Mouse (Mus musculus) urinary bladder, postnatal 4 days (tissue): ENCODE results near the gene Pglyrp3.
"Not testable (repeated sequence)": the region's sequence is repeated elsewhere in the genome, so short reads cannot be mapped to it uniquely, and the experiment has no call there.

Source experiments
- DNase-seq, 2 experiments: peaks; one replicate each; pipeline ENCODE4 v3.0.0; 2021 to 2022; ENCODE audit warnings: low spot score in 2 of 2

The Pglyrp3 gene

GRCm38 (mm10) chr3:92014283-92014682 is at the start of gene Pglyrp3:
Gene Pglyrp3, plus strand, starts transcription at chr3:92014583.
- DNase-seq = no peak

- no peak for DNase-seq
Observed at GRCm38 (mm10) chr3:92011001-92011400, 3.4 kb upstream of the Pglyrp3 start.

- DNase-seq = not testable (repeated sequence)
Observed at GRCm38 (mm10) chr3:92024541-92024940, 10.2 kb downstream of the Pglyrp3 start.

GRCm38 (mm10) chr3:92033203-92033602 is 18.8 kb downstream of the Pglyrp3 start:
- DNase-seq = no peak

- DNase-seq = no peak
Observed at GRCm38 (mm10) chr3:92033892-92034291, 19.5 kb downstream of the Pglyrp3 start.

- DNase-seq = no peak
Observed at GRCm38 (mm10) chr3:92050382-92051054, 36.1 kb downstream of the Pglyrp3 start.

- DNase-seq = peak; percentile 50 to 66
Observed at GRCm38 (mm10) chr3:92080462-92081284, 66.3 kb downstream of the Pglyrp3 start.
